Mouse (Mus musculus) G1E (cell line): ENCODE data around the gene Wwc1.

Experiments used
- CTCF ChIP-seq: IDR thresholded peaks from 2 replicates; pipeline ENCODE4 v1.5.1; 2012; ENCODE audit warnings: low read depth, low read length, inconsistent platforms, mixed read lengths
- GATA2 ChIP-seq: IDR thresholded peaks from 2 replicates; pipeline ENCODE4 v1.6.1; 2012; ENCODE audit warnings: low read depth, low read length, inconsistent platforms, borderline replicate concordance

DNA sequence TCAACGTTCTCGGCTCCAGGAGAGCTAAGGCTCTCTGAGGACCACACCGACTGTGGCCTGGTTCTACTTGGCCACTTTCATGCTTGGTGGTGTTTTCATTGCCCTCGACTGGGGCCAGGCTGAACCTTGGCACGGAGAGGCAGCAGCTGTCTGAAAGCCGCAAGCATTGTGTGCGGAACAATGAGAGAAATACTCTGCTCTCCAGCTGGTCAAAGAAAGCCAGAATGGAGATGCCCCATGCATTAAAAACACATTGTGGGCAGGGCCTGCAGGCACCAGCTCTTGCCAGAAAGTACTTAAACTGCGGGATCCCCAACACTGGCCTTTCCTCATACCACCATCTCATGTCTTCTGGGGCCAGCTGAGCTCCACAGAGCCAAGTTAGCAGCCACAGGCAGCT, 91.5 kb downstream of the Wwc1 start:
- TF ChIP-seq CTCF (no peak), GATA2 (no peak)
